Mouse (Mus musculus): Measurements from ENCODE around the gene Zcchc17. TPM values are rescaled to one million over a fixed set of nuclear protein-coding genes. Genes with fewer than 3 reads are reported as not detected.

The Zcchc17 gene
- polyA plus RNA-seq, 1 experiment from 2014 or later, result 47.9 TPM

GRCm38 (mm10) chr4:130377500-130377899 is 17.8 kb upstream of the Zcchc17 start:
- H3K4me1 ChIP-seq (ENCODE audit: control insufficient read depth in 2 of 2, insufficient read depth in 2 of 2, low read length in 2 of 2), result no peaks in the 10 kb centered on the region
- no peak overlapping the region for H3K9ac ChIP-seq (ENCODE audit: low read length)
- H3K36me3 ChIP-seq (ENCODE audit: control insufficient read depth, insufficient read depth, low read length), result peaks cover 94% of the 10 kb centered on the region
- no peak for ATAC-seq (ENCODE audit: insufficient number of reproducible peaks, insufficient read depth, low FRiP score, low read depth)
- no peaks in the 10 kb centered on the region for H3K9me3 ChIP-seq (ENCODE audit: control insufficient read depth, low read length)
- no peak overlapping the region for H3K4me3 ChIP-seq (ENCODE audit: control insufficient read depth in 1 of 2, insufficient read depth in 1 of 2, low read depth in 1 of 2, low read length in 2 of 2)
- 83% methylated on average over 4 of the region's 4 CpGs for WGBS
- H3K4me2 ChIP-seq (ENCODE audit: low read length), result no peak overlapping the region
- H3K27me3 ChIP-seq (ENCODE audit: control insufficient read depth, insufficient read depth, low read length), result no peaks in the 10 kb centered on the region
- no peak overlapping the region for H3K27ac ChIP-seq (replicated peaks in 1 of 2; ENCODE audit: control insufficient read depth in 1 of 2, insufficient read depth in 1 of 2, low read depth in 2 of 2, low read length in 2 of 2)

GRCm38 (mm10) chr4:130376675-130377074 is 16.9 kb upstream of the Zcchc17 start:
- H3K9me3 ChIP-seq (ENCODE audit: control insufficient read depth, low read length), result no peaks in the 10 kb centered on the region
- H3K27me3 ChIP-seq (ENCODE audit: control insufficient read depth, insufficient read depth, low read length), result no peaks in the 10 kb centered on the region
- no peak overlapping the region for H3K4me2 ChIP-seq (ENCODE audit: low read length)
- 92% methylated on average over 4 of the region's 4 CpGs for WGBS
- H3K27ac ChIP-seq (replicated peaks in 1 of 2; ENCODE audit: control insufficient read depth in 1 of 2, insufficient read depth in 1 of 2, low read depth in 2 of 2, low read length in 2 of 2), result no peak overlapping the region
- ATAC-seq (ENCODE audit: insufficient number of reproducible peaks, insufficient read depth, low FRiP score, low read depth), result no peak
- H3K9ac ChIP-seq (ENCODE audit: low read length), result no peak overlapping the region
- no peak overlapping the region for H3K4me3 ChIP-seq (ENCODE audit: control insufficient read depth in 1 of 2, insufficient read depth in 1 of 2, low read depth in 1 of 2, low read length in 2 of 2)
- H3K36me3 ChIP-seq (ENCODE audit: control insufficient read depth, insufficient read depth, low read length), result peaks cover 93% of the 10 kb centered on the region
- H3K4me1 ChIP-seq (ENCODE audit: control insufficient read depth in 2 of 2, insufficient read depth in 2 of 2, low read length in 2 of 2), result no peaks in the 10 kb centered on the region

- ATAC-seq (ENCODE audit: insufficient number of reproducible peaks, insufficient read depth, low FRiP score, low read depth), result no peak
- Histone ChIP-seq H3K4me2 (ENCODE audit: low read length) (peak overlapping the region; percentile 89), H3K4me1 (ENCODE audit: control insufficient read depth in 2 of 2, insufficient read depth in 2 of 2, low read length in 2 of 2) (peaks cover 2 to 22% of the 10 kb centered on the region in 2 experiments; a peak in 3 of 4 replicates), H3K27ac (replicated peaks in 1 of 2; ENCODE audit: control insufficient read depth in 1 of 2, insufficient read depth in 1 of 2, low read depth in 2 of 2, low read length in 2 of 2) (peak overlapping the region; percentile 77 to 86), H3K9ac (ENCODE audit: low read length) (peak overlapping the region; percentile 95), H3K36me3 (ENCODE audit: control insufficient read depth, insufficient read depth, low read length) (peaks cover 27% of the 10 kb centered on the region), H3K27me3 (ENCODE audit: control insufficient read depth, insufficient read depth, low read length) (no peaks in the 10 kb centered on the region), H3K9me3 (ENCODE audit: control insufficient read depth, low read length) (no peaks in the 10 kb centered on the region), H3K4me3 (ENCODE audit: control insufficient read depth in 1 of 2, insufficient read depth in 1 of 2, low read depth in 1 of 2, low read length in 2 of 2) (peak overlapping the region; percentile 94)
- WGBS, result under 1% methylated on average over 19 of the region's 19 CpGs
Measured at GRCm38 (mm10) chr4:130360238-130360590, 471 bp upstream of the Zcchc17 start.

- ATAC-seq (ENCODE audit: insufficient number of reproducible peaks, insufficient read depth, low FRiP score, low read depth), result no peak
Measured at GRCm38 (mm10) chr4:130357946-130358345, 1.8 kb downstream of the Zcchc17 start.

GRCm38 (mm10) chr4:130352588-130352987 is 7.2 kb downstream of the Zcchc17 start:
- WGBS, result 87% methylated on average over 7 of the region's 7 CpGs
- peaks cover 63% of the 10 kb centered on the region for H3K36me3 ChIP-seq (ENCODE audit: control insufficient read depth, insufficient read depth, low read length)
- no peak overlapping the region for H3K27ac ChIP-seq (replicated peaks in 1 of 2; ENCODE audit: control insufficient read depth in 1 of 2, insufficient read depth in 1 of 2, low read depth in 2 of 2, low read length in 2 of 2)
- 0 out of 2 replicates have a peak, but pooled peaks cover 4% of the 10 kb centered on the region for H3K9me3 ChIP-seq (ENCODE audit: control insufficient read depth, low read length)
- ATAC-seq (ENCODE audit: insufficient number of reproducible peaks, insufficient read depth, low FRiP score, low read depth), result no peak
- H3K4me2 ChIP-seq (ENCODE audit: low read length), result no peak overlapping the region
- H3K9ac ChIP-seq (ENCODE audit: low read length), result no peak overlapping the region
- H3K4me3 ChIP-seq (ENCODE audit: control insufficient read depth in 1 of 2, insufficient read depth in 1 of 2, low read depth in 1 of 2, low read length in 2 of 2), result no peak overlapping the region
- no peaks in the 10 kb centered on the region for H3K4me1 ChIP-seq (ENCODE audit: control insufficient read depth in 2 of 2, insufficient read depth in 2 of 2, low read length in 2 of 2)
- no peaks in the 10 kb centered on the region for H3K27me3 ChIP-seq (ENCODE audit: control insufficient read depth, insufficient read depth, low read length)

More at GRCm38 (mm10) chr4:130357946-130358345, 1.8 kb downstream of the Zcchc17 start:
- H3K27ac ChIP-seq (replicated peaks in 1 of 2; ENCODE audit: control insufficient read depth in 1 of 2, insufficient read depth in 1 of 2, low read depth in 2 of 2, low read length in 2 of 2), result no peak overlapping the region
- peaks cover 2 to 22% of the 10 kb centered on the region in 2 experiments; a peak in 3 of 4 replicates for H3K4me1 ChIP-seq (ENCODE audit: control insufficient read depth in 2 of 2, insufficient read depth in 2 of 2, low read length in 2 of 2)
- H3K27me3 ChIP-seq (ENCODE audit: control insufficient read depth, insufficient read depth, low read length), result no peaks in the 10 kb centered on the region
- no peak overlapping the region for H3K4me2 ChIP-seq (ENCODE audit: low read length)
- H3K9me3 ChIP-seq (ENCODE audit: control insufficient read depth, low read length), result no peaks in the 10 kb centered on the region
- H3K36me3 ChIP-seq (ENCODE audit: control insufficient read depth, insufficient read depth, low read length), result peaks cover 16% of the 10 kb centered on the region
- H3K4me3 ChIP-seq (ENCODE audit: control insufficient read depth in 1 of 2, insufficient read depth in 1 of 2, low read depth in 1 of 2, low read length in 2 of 2), result no peak overlapping the region
- H3K9ac ChIP-seq (ENCODE audit: low read length), result no peak overlapping the region

- Histone ChIP-seq H3K4me2 (ENCODE audit: low read length) (no peak overlapping the region), H3K4me3 (ENCODE audit: control insufficient read depth in 1 of 2, insufficient read depth in 1 of 2, low read depth in 1 of 2, low read length in 2 of 2) (no peak overlapping the region), H3K27ac (replicated peaks in 1 of 2; ENCODE audit: control insufficient read depth in 1 of 2, insufficient read depth in 1 of 2, low read depth in 2 of 2, low read length in 2 of 2) (no peak overlapping the region), H3K4me1 (ENCODE audit: control insufficient read depth in 2 of 2, insufficient read depth in 2 of 2, low read length in 2 of 2) (peaks cover 0 to 3% of the 10 kb centered on the region in 2 experiments; a peak in 1 of 4 replicates), H3K9ac (ENCODE audit: low read length) (no peak overlapping the region), H3K36me3 (ENCODE audit: control insufficient read depth, insufficient read depth, low read length) (peaks cover 71% of the 10 kb centered on the region), H3K27me3 (ENCODE audit: control insufficient read depth, insufficient read depth, low read length) (no peaks in the 10 kb centered on the region), H3K9me3 (ENCODE audit: control insufficient read depth, low read length) (0 out of 2 replicates have a peak, but pooled peaks cover 4% of the 10 kb centered on the region)
- WGBS, result 81% methylated on average over 16 of the region's 16 CpGs
- ATAC-seq (ENCODE audit: insufficient number of reproducible peaks, insufficient read depth, low FRiP score, low read depth), result no peak
Measured at GRCm38 (mm10) chr4:130350690-130351422, 8.9 kb downstream of the Zcchc17 start.

GRCm38 (mm10) chr4:130349666-130350065 is 10.1 kb downstream of the Zcchc17 start:
- Histone ChIP-seq H3K4me3 (ENCODE audit: control insufficient read depth in 1 of 2, insufficient read depth in 1 of 2, low read depth in 1 of 2, low read length in 2 of 2) (no peak overlapping the region), H3K4me1 (ENCODE audit: control insufficient read depth in 2 of 2, insufficient read depth in 2 of 2, low read length in 2 of 2) (peaks cover 0 to 3% of the 10 kb centered on the region in 2 experiments; a peak in 1 of 4 replicates), H3K9ac (ENCODE audit: low read length) (no peak overlapping the region), H3K9me3 (ENCODE audit: control insufficient read depth, low read length) (0 out of 2 replicates have a peak, but pooled peaks cover 4% of the 10 kb centered on the region), H3K4me2 (ENCODE audit: low read length) (no peak overlapping the region), H3K27me3 (ENCODE audit: control insufficient read depth, insufficient read depth, low read length) (no peaks in the 10 kb centered on the region), H3K27ac (replicated peaks in 1 of 2; ENCODE audit: control insufficient read depth in 1 of 2, insufficient read depth in 1 of 2, low read depth in 2 of 2, low read length in 2 of 2) (no peak overlapping the region), H3K36me3 (ENCODE audit: control insufficient read depth, insufficient read depth, low read length) (peaks cover 71% of the 10 kb centered on the region)
- 92% methylated on average over 6 of the region's 6 CpGs for WGBS
- no peak for ATAC-seq (ENCODE audit: insufficient number of reproducible peaks, insufficient read depth, low FRiP score, low read depth)

Data from heart, embryonic 14.5 days (tissue).